Comparison of ENCODE assay signal across 20 mouse cellular contexts in the genomic region with DNA sequence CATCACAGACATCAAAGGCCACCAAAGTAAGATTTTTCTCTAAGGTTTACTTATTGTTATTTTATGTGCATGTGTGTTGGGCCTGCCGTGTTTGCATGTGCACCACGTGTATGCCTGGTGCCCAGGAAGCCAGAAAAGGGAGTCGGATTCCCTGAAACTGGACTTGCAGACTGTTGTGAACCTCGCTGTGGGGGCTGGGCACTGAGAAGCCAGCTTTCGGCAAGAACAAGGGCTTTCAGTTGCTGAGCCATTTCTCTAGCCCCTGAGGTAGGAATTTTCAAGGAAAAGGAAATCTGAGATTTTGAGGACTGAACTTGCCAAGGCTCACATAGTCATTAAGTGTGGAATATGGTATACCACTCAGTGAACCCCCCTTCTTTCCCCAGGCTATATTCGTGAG. TPM values are rescaled to one million over a fixed set of nuclear protein-coding genes. Genes with fewer than 3 reads are reported as not detected.
DNase-seq lines count a peak whose midpoint lies in the region; ATAC-seq and TF ChIP-seq lines count a peak whose summit lies in the region.
"Had no signal": no experiment of that assay in that cellular context is flagged by ENCODE, and none has a peak within 500 bp of the region (broad histone marks: within the 10 kb centered on the region; RNA-seq: fewer than 3 reads in every experiment).

No protein-coding gene starts in this region.

- H3K9ac ChIP-seq in midbrain, embryonic 14.5 days (replicated peaks; ENCODE audit: low read length) = no peak overlapping the region
- no peak overlapping the region for H3K9ac ChIP-seq in midbrain, postnatal 0 days (replicated peaks; ENCODE audit: low read length, poor library complexity, severe bottlenecking)
- H3K9ac ChIP-seq in embryonic facial prominence, embryonic 14.5 days (ENCODE audit: low read depth, low read length) = no peak overlapping the region
- H3K9ac ChIP-seq: heart, embryonic 13.5 days; lung, embryonic 15.5 days had no signal

- no peak overlapping the region for H3K4me3 ChIP-seq in midbrain, embryonic 14.5 days (replicated peaks; ENCODE audit: low read depth, low read length)
- no peak overlapping the region for H3K4me3 ChIP-seq in midbrain, postnatal 0 days (ENCODE audit: low read depth, low read length)
- no peak overlapping the region for H3K4me3 ChIP-seq in embryonic facial prominence, embryonic 14.5 days (ENCODE audit: low read depth, low read length)
- no peak overlapping the region for H3K4me3 ChIP-seq in limb, embryonic 10.5 days
- H3K4me3 ChIP-seq: erythroblast, embryonic 14.5 days; heart, embryonic 13.5 days; lung, embryonic 15.5 days had no signal

- intact Hi-C loops in heart, postnatal 14 days (cut with DNase I) = no loop called here

- peak; percentile 49 for DNase-seq in heart, adult 11 months
- no peak for DNase-seq in heart, postnatal 14 days
- DNase-seq in midbrain, embryonic 14.5 days = peak; percentile 26
- DNase-seq in midbrain, postnatal 0 days (ENCODE audit: low spot score) = no peak
- DNase-seq in embryonic facial prominence, embryonic 14.5 days (ENCODE audit: low spot score) = peak; percentile 16
- peak; percentile 43 for DNase-seq in limb, embryonic 10.5 days (ENCODE audit: low spot score)
- DNase-seq in cerebellum, postnatal 36 days = no peak
- DNase-seq: adrenal gland, postnatal 14 days; cerebellum, adult 18-20 months; kidney, adult 18-20 months; kidney, postnatal 14 days; thymus, postnatal 25 days had no signal

- H3K9me3 ChIP-seq in midbrain, embryonic 14.5 days (ENCODE audit: control insufficient read depth, low read length) = no peaks in the 10 kb centered on the region
- H3K9me3 ChIP-seq in midbrain, postnatal 0 days (ENCODE audit: low read length) = no peaks in the 10 kb centered on the region
- H3K9me3 ChIP-seq in embryonic facial prominence, embryonic 14.5 days (ENCODE audit: control insufficient read depth, low read length) = no peaks in the 10 kb centered on the region
- H3K9me3 ChIP-seq in limb, embryonic 10.5 days (replicated peaks) = no peaks in the 10 kb centered on the region
- H3K9me3 ChIP-seq: heart, embryonic 13.5 days; lung, embryonic 15.5 days had no signal

- no peaks in the 10 kb centered on the region for H3K36me3 ChIP-seq in midbrain, embryonic 14.5 days (ENCODE audit: control insufficient read depth, insufficient read depth, low read length)
- no peaks in the 10 kb centered on the region for H3K36me3 ChIP-seq in midbrain, postnatal 0 days (ENCODE audit: insufficient read depth, low read length)
- no peaks in the 10 kb centered on the region for H3K36me3 ChIP-seq in embryonic facial prominence, embryonic 14.5 days (ENCODE audit: control insufficient read depth, insufficient read depth, low read length)
- H3K36me3 ChIP-seq in limb, embryonic 10.5 days = no peaks in the 10 kb centered on the region
- H3K36me3 ChIP-seq: heart, embryonic 13.5 days; lung, embryonic 15.5 days had no signal

- no peaks in the 10 kb centered on the region for H3K27me3 ChIP-seq in midbrain, embryonic 14.5 days (ENCODE audit: control insufficient read depth, insufficient read depth, low read length)
- H3K27me3 ChIP-seq in midbrain, postnatal 0 days (ENCODE audit: insufficient read depth, low read length) = no peaks in the 10 kb centered on the region
- H3K27me3 ChIP-seq in embryonic facial prominence, embryonic 14.5 days (replicated peaks; ENCODE audit: control insufficient read depth, insufficient read depth, low read length) = no peaks in the 10 kb centered on the region
- H3K27me3 ChIP-seq in limb, embryonic 10.5 days (ENCODE audit: low read depth, poor library complexity, severe bottlenecking) = no peaks in the 10 kb centered on the region
- H3K27me3 ChIP-seq: heart, embryonic 13.5 days; lung, embryonic 15.5 days; Patski had no signal

- H3K4me2 ChIP-seq in midbrain, embryonic 14.5 days (ENCODE audit: low read length) = no peak overlapping the region
- no peak overlapping the region for H3K4me2 ChIP-seq in midbrain, postnatal 0 days (ENCODE audit: low read depth, low read length, poor library complexity, severe bottlenecking)
- H3K4me2 ChIP-seq in embryonic facial prominence, embryonic 14.5 days (ENCODE audit: low read depth, low read length) = no peak overlapping the region
- H3K4me2 ChIP-seq: heart, embryonic 13.5 days; liver, embryonic 11.5 days; lung, embryonic 15.5 days had no signal

- H3K27ac ChIP-seq in midbrain, embryonic 14.5 days (replicated peaks; ENCODE audit: low read depth, low read length) = peak overlapping the region; percentile 49; the same call in 1 of the 2 replicates
- no peak overlapping the region for H3K27ac ChIP-seq in midbrain, postnatal 0 days (ENCODE audit: low read depth, low read length)
- H3K27ac ChIP-seq in embryonic facial prominence, embryonic 14.5 days (replicated peaks; ENCODE audit: low read depth, low read length) = no peak overlapping the region
- no peak overlapping the region for H3K27ac ChIP-seq in limb, embryonic 10.5 days
- H3K27ac ChIP-seq: heart, embryonic 13.5 days; lung, embryonic 15.5 days; macrophage had no signal

- 0 out of 2 replicates have a peak, but pooled peaks cover 8% of the 10 kb centered on the region for H3K4me1 ChIP-seq in midbrain, embryonic 14.5 days (ENCODE audit: control insufficient read depth, insufficient read depth, low read length)
- H3K4me1 ChIP-seq in midbrain, postnatal 0 days (ENCODE audit: insufficient read depth, low read length) = no peaks in the 10 kb centered on the region
- peaks cover 14% of the 10 kb centered on the region; the same call in 1 of the 2 replicates for H3K4me1 ChIP-seq in embryonic facial prominence, embryonic 14.5 days (ENCODE audit: control insufficient read depth, insufficient read depth, low read length)
- peaks cover 44% of the 10 kb centered on the region for H3K4me1 ChIP-seq in limb, embryonic 10.5 days

- no peak for TF ChIP-seq CTCF in midbrain, postnatal 0 days (IDR thresholded peaks at IDR 0.05)

- 61% methylated on average over 6 of the region's 6 CpGs for WGBS in midbrain, embryonic 14.5 days
- WGBS in midbrain, postnatal 0 days = 55% methylated on average over 6 of the region's 6 CpGs
- 27% methylated on average over 6 of the region's 6 CpGs for WGBS in embryonic facial prominence, embryonic 14.5 days
- 60% methylated on average over 6 of the region's 6 CpGs for WGBS in limb, embryonic 10.5 days

- no peak for ATAC-seq in midbrain, embryonic 14.5 days (ENCODE audit: low FRiP score, low TSS enrichment)
- ATAC-seq in midbrain, postnatal 0 days (ENCODE audit: low FRiP score) = no peak
- ATAC-seq in embryonic facial prominence, embryonic 14.5 days (ENCODE audit: low read depth) = 0 out of 2 replicates have a peak, but pooled peaks have one; percentile 47
- ATAC-seq in megakaryocyte progenitor cell, adult 5-6 weeks (replicated peaks; ENCODE audit: poor library complexity) = no peak
- ATAC-seq: Patski had no signal

RNA-seq across cellular contexts. Expression of gene Cir1, which starts 34.6 kb away (rescaled TPM):
- 10 to 100 TPM; 13.7 to 18.2 TPM for total RNA-seq in heart, postnatal 14 days (2021)
- polyA plus RNA-seq in midbrain, embryonic 14.5 days (2014; fragmentation: Nextera tagmentation; extraction: Ambion mirVana) = 26.4 and 30.1 TPM in 2 replicates
- total RNA-seq in midbrain, postnatal 0 days (2014; rRNA removed) = 4.1 and 7.4 TPM in 2 replicates
- polyA plus RNA-seq in midbrain, postnatal 0 days (2015; fragmentation: Nextera tagmentation; extraction: Ambion mirVana) = 32.1 and 36.3 TPM in 2 replicates
- 23.8 and 25.5 TPM in 2 replicates for polyA plus RNA-seq in embryonic facial prominence, embryonic 14.5 days (2014; fragmentation: Nextera tagmentation; extraction: Ambion mirVana)
- polyA plus RNA-seq in limb, embryonic 10.5 days (2016; fragmentation: Nextera tagmentation; extraction: Ambion mirVana) = 12.2 and 14.3 TPM in 2 replicates
- total RNA-seq in megakaryocyte progenitor cell, adult 5-6 weeks (2015) = 11.3 and 14.8 TPM in 2 replicates
- 9.7 and 20.9 TPM in 2 replicates for total RNA-seq in megakaryocyte progenitor cell, adult 5-6 weeks (2017)

RNA-seq across cellular contexts. Expression of gene Scrn3, which starts 34.7 kb away (rescaled TPM):
- total RNA-seq in heart, postnatal 14 days (2021) = 10 to 100 TPM; 19.2 to 19.3 TPM
- 4.2 and 7.9 TPM in 2 replicates for polyA plus RNA-seq in midbrain, embryonic 14.5 days (2014; fragmentation: Nextera tagmentation; extraction: Ambion mirVana)
- 4.2 and 5.7 TPM in 2 replicates for total RNA-seq in midbrain, postnatal 0 days (2014; rRNA removed)
- 5.4 and 6.5 TPM in 2 replicates for polyA plus RNA-seq in midbrain, postnatal 0 days (2015; fragmentation: Nextera tagmentation; extraction: Ambion mirVana)
- polyA plus RNA-seq in embryonic facial prominence, embryonic 14.5 days (2014; fragmentation: Nextera tagmentation; extraction: Ambion mirVana) = 12.7 and 14.2 TPM in 2 replicates
- 14.7 and 16.5 TPM in 2 replicates for polyA plus RNA-seq in limb, embryonic 10.5 days (2016; fragmentation: Nextera tagmentation; extraction: Ambion mirVana)
- total RNA-seq in megakaryocyte progenitor cell, adult 5-6 weeks (2015) = 7.5 and 13.9 TPM in 2 replicates
- total RNA-seq in megakaryocyte progenitor cell, adult 5-6 weeks (2017) = 15.5 and 22.7 TPM in 2 replicates

RNA-seq across cellular contexts. Expression of gene Gpr155, which starts 39.2 kb away (rescaled TPM):
- total RNA-seq in heart, postnatal 14 days (2021) = 10 to 100 TPM; 10.8 to 11.1 TPM
- 9.6 and 11.0 TPM in 2 replicates for polyA plus RNA-seq in midbrain, embryonic 14.5 days (2014; fragmentation: Nextera tagmentation; extraction: Ambion mirVana)
- total RNA-seq in midbrain, postnatal 0 days (2014; rRNA removed) = 13.6 and 26.5 TPM in 2 replicates
- 9.9 and 11.8 TPM in 2 replicates for polyA plus RNA-seq in midbrain, postnatal 0 days (2015; fragmentation: Nextera tagmentation; extraction: Ambion mirVana)
- polyA plus RNA-seq in embryonic facial prominence, embryonic 14.5 days (2014; fragmentation: Nextera tagmentation; extraction: Ambion mirVana) = 7.1 and 7.9 TPM in 2 replicates
- 1.4 and 2.4 TPM in 2 replicates for polyA plus RNA-seq in limb, embryonic 10.5 days (2016; fragmentation: Nextera tagmentation; extraction: Ambion mirVana)
- 1.0 and 1.1 TPM in 2 replicates for total RNA-seq in megakaryocyte progenitor cell, adult 5-6 weeks (2015)
- 1.8 and 2.9 TPM in 2 replicates for total RNA-seq in megakaryocyte progenitor cell, adult 5-6 weeks (2017)
- total RNA-seq: granulocyte monocyte progenitor cell, adult 5-6 weeks had no signal

Comparison
In these comparisons a context has a peak if more than half of its experiments do, and no peak if none do; other contexts are left out.
1. DNase-seq: peak in heart, adult 11 months (single experiment), midbrain, embryonic 14.5 days (single experiment), embryonic facial prominence, embryonic 14.5 days (single experiment) and limb, embryonic 10.5 days (single experiment); none in heart, postnatal 14 days (0 of 2), midbrain, postnatal 0 days (single experiment) and cerebellum, postnatal 36 days (0 of 2).